Mouse (Mus musculus) intestine, postnatal 0 days (tissue): Measurements from ENCODE around the gene Mlycd. TPM values are rescaled to one million over a fixed set of nuclear protein-coding genes. Genes with fewer than 3 reads are reported as not detected.
"Not testable (repeated sequence)": the region's sequence is repeated elsewhere in the genome, so short reads cannot be mapped to it uniquely, and the experiment has no call there.

ENCODE experiments used
- ATAC-seq: fragments of 200-750 bp; cut with Nextera tagmentation; 2 replicates; pipeline ENCODE4 v1.8.0; 2017; ENCODE audit warnings: mild to moderate bottlenecking, moderate TSS enrichment, moderate library complexity
- H3K27ac ChIP-seq: fragments of 300-500 bp; sonication (generic); 2 replicates; pipeline ENCODE4 v1.5.1; 2014; ENCODE audit warnings: mild to moderate bottlenecking, low read depth, low read length, moderate library complexity
- H3K27me3 ChIP-seq: fragments of 300-500 bp; sonication (generic); replicated peaks from 2 replicates; pipeline ENCODE4 v1.6.1; 2014; ENCODE audit warnings: low read length, mixed read lengths; ENCODE audit not compliant: control insufficient read depth, insufficient read depth
- H3K36me3 ChIP-seq: fragments of 300-500 bp; sonication (generic); 2 replicates; pipeline ENCODE4 v1.6.1; 2014; ENCODE audit warnings: mild to moderate bottlenecking, moderate library complexity; ENCODE audit not compliant: control insufficient read depth, insufficient read depth
- H3K4me1 ChIP-seq: fragments of 300-500 bp; sonication (generic); replicated peaks from 2 replicates; pipeline ENCODE4 v1.6.1; 2014; ENCODE audit warnings: antibody characterized with exemption, low read length, mixed read lengths; ENCODE audit not compliant: control insufficient read depth, insufficient read depth
- H3K4me2 ChIP-seq: fragments of 300-500 bp; sonication (generic); replicated peaks from 2 replicates; pipeline ENCODE4 v1.6.1; 2014; ENCODE audit warnings: low read depth, mild to moderate bottlenecking, moderate library complexity
- H3K4me3 ChIP-seq: fragments of 300-500 bp; sonication (generic); 2 replicates; pipeline ENCODE4 v1.5.1; 2014; ENCODE audit warnings: low read depth, low read length
- H3K9ac ChIP-seq: fragments of 300-500 bp; sonication (generic); 2 replicates; pipeline ENCODE4 v1.6.1; 2014; ENCODE audit warnings: mild to moderate bottlenecking, low read depth, low read length
- H3K9me3 ChIP-seq: fragments of 300-500 bp; sonication (generic); 2 replicates; pipeline ENCODE4 v1.6.1; 2016; ENCODE audit warnings: mixed run types; ENCODE audit not compliant: control insufficient read depth
- CTCF ChIP-seq: sonication (generic); IDR thresholded peaks from 2 replicates; pipeline ENCODE4 v1.5.1; 2016; ENCODE audit warnings: low read depth, mild to moderate bottlenecking, control low read depth, antibody characterized with exemption, moderate library complexity
- WGBS: fragments of 180-500 bp; shearing (Covaris S2); extraction: QIAGEN DNeasy Blood & Tissue Kit; methylation state at CpG from one replicate; pipeline ENCODE4 v1.1.7; 2014; 5-methylcytosine and 5-hydroxymethylcytosine counted together
- polyA plus RNA-seq: library from polyadenylated mRNA; unstranded; fragments of >200 nt; fragmentation: Nextera tagmentation; extraction: Ambion mirVana; gene quantifications from 2 replicates; pipeline ENCODE4 v1.2.1, GENCODE M21; 2015

The Mlycd gene
- polyA plus RNA-seq, 1 experiment from 2014 or later = 29.0 TPM

GRCm38 (mm10) chr8:119356631-119357030 is 38.0 kb upstream of the Mlycd start:
- not testable (repeated sequence) for H3K27me3 ChIP-seq, H3K4me1 ChIP-seq, H3K4me2 ChIP-seq, H3K36me3 ChIP-seq, H3K9me3 ChIP-seq, H3K27ac ChIP-seq, H3K9ac ChIP-seq, H3K4me3 ChIP-seq, ATAC-seq
- WGBS = 66% methylated on average over 5 of the region's 5 CpGs
- TF ChIP-seq CTCF = peak; percentile 69

- Histone ChIP-seq H3K9ac (no peak overlapping the region), H3K27me3 (no peaks in the 10 kb centered on the region), H3K4me2 (no peak overlapping the region), H3K4me1 (no peaks in the 10 kb centered on the region), H3K4me3 (no peak overlapping the region), H3K36me3 (no peaks in the 10 kb centered on the region), H3K27ac (no peak overlapping the region), H3K9me3 (no peaks in the 10 kb centered on the region)
- ATAC-seq = no peak
- no peak for TF ChIP-seq CTCF
- WGBS = 79% methylated on average over 7 of the region's 7 CpGs
Observed at GRCm38 (mm10) chr8:119358175-119358574, 36.5 kb upstream of the Mlycd start.

- Histone ChIP-seq H3K4me3 (no peak overlapping the region), H3K27me3 (no peaks in the 10 kb centered on the region), H3K4me2 (no peak overlapping the region), H3K9ac (no peak overlapping the region), H3K9me3 (no peaks in the 10 kb centered on the region), H3K27ac (no peak overlapping the region), H3K36me3 (no peaks in the 10 kb centered on the region), H3K4me1 (no peaks in the 10 kb centered on the region)
- WGBS = 40% methylated on average over 14 of the region's 14 CpGs
- peak; percentile 84 for TF ChIP-seq CTCF
- ATAC-seq = no peak
Observed at GRCm38 (mm10) chr8:119358836-119359235, 35.8 kb upstream of the Mlycd start.

- Histone ChIP-seq H3K27me3 (no peaks in the 10 kb centered on the region), H3K9me3 (no peaks in the 10 kb centered on the region), H3K9ac (no peak overlapping the region), H3K4me1 (no peaks in the 10 kb centered on the region), H3K4me2 (no peak overlapping the region), H3K4me3 (no peak overlapping the region), H3K27ac (no peak overlapping the region), H3K36me3 (no peaks in the 10 kb centered on the region)
- 29% methylated on average over 8 of the region's 8 CpGs for WGBS
- no peak for TF ChIP-seq CTCF
- no peak for ATAC-seq
Observed at GRCm38 (mm10) chr8:119360686-119361295, 33.9 kb upstream of the Mlycd start.

- H3K4me2 ChIP-seq = not testable (repeated sequence)
Observed at GRCm38 (mm10) chr8:119374716-119375115, 20.0 kb upstream of the Mlycd start.

GRCm38 (mm10) chr8:119378476-119378875 is 16.2 kb upstream of the Mlycd start:
- no peak overlapping the region for H3K27ac ChIP-seq
- no peak overlapping the region for H3K9ac ChIP-seq
- WGBS = 70% methylated on average over 7 of the region's 7 CpGs
- H3K4me3 ChIP-seq = no peak overlapping the region
- no peak overlapping the region for H3K4me2 ChIP-seq
- TF ChIP-seq CTCF = no peak
- H3K9me3 ChIP-seq = no peaks in the 10 kb centered on the region
- no peak for ATAC-seq
- H3K27me3 ChIP-seq = no peaks in the 10 kb centered on the region
- H3K36me3 ChIP-seq = no peaks in the 10 kb centered on the region
- H3K4me1 ChIP-seq = no peaks in the 10 kb centered on the region

More at GRCm38 (mm10) chr8:119374716-119375115, 20.0 kb upstream of the Mlycd start:
- H3K36me3 ChIP-seq, H3K9ac ChIP-seq, ATAC-seq, H3K27me3 ChIP-seq, H3K4me1 ChIP-seq, H3K4me3 ChIP-seq, H3K9me3 ChIP-seq, H3K27ac ChIP-seq: not testable (repeated sequence)
- 72% methylated on average over 9 of the region's 9 CpGs for WGBS

- Histone ChIP-seq H3K36me3 (no peaks in the 10 kb centered on the region), H3K9me3 (no peaks in the 10 kb centered on the region), H3K27me3 (no peaks in the 10 kb centered on the region), H3K4me3 (no peak overlapping the region), H3K4me1 (no peaks in the 10 kb centered on the region), H3K27ac (no peak overlapping the region), H3K4me2 (no peak overlapping the region), H3K9ac (no peak overlapping the region)
- TF ChIP-seq CTCF = peak; percentile 75
- WGBS = 31% methylated on average over 4 of the region's 4 CpGs
- no peak for ATAC-seq
Observed at GRCm38 (mm10) chr8:119380619-119381018, 14.1 kb upstream of the Mlycd start.
